In genomic region chr5:23418797-23419595, GRCm38 (mm10) we compare ENCODE assay signal across 8 mouse cellular contexts. TPM values are rescaled to one million over a fixed set of nuclear protein-coding genes. Genes with fewer than 3 reads are reported as not detected.
DNase-seq lines count a peak whose midpoint lies in the region; ATAC-seq and TF ChIP-seq lines count a peak whose summit lies in the region.

No protein-coding gene starts in this region.

- peak overlapping the region; percentile 68 for H3K4me3 ChIP-seq in lung, postnatal 0 days (ENCODE audit: low read depth, low read length)
- H3K4me3 ChIP-seq in embryonic facial prominence, embryonic 14.5 days (ENCODE audit: low read depth, low read length) = peak overlapping the region; percentile 55
- peak overlapping the region; percentile 45 for H3K4me3 ChIP-seq in intestine, embryonic 14.5 days (ENCODE audit: low read depth, low read length)

- peak; percentile 61 for TF ChIP-seq CTCF in lung, postnatal 0 days (IDR thresholded peaks at IDR 0.05)

- H3K27me3 ChIP-seq in lung, postnatal 0 days (replicated peaks; ENCODE audit: insufficient read depth, low read length) = no peaks in the 10 kb centered on the region
- no peaks in the 10 kb centered on the region for H3K27me3 ChIP-seq in embryonic facial prominence, embryonic 14.5 days (replicated peaks; ENCODE audit: control insufficient read depth, insufficient read depth, low read length)
- no peaks in the 10 kb centered on the region for H3K27me3 ChIP-seq in intestine, embryonic 14.5 days (replicated peaks; ENCODE audit: control insufficient read depth, insufficient read depth, low read length)

- H3K9ac ChIP-seq in lung, postnatal 0 days (replicated peaks; ENCODE audit: low read depth) = peak overlapping the region; percentile 76
- peak overlapping the region; percentile 76 for H3K9ac ChIP-seq in embryonic facial prominence, embryonic 14.5 days (ENCODE audit: low read depth, low read length)
- peak overlapping the region; percentile 45 for H3K9ac ChIP-seq in intestine, embryonic 14.5 days (ENCODE audit: low read length)

- WGBS in lung, postnatal 0 days = 3% methylated on average over 18 of the region's 18 CpGs
- WGBS in embryonic facial prominence, embryonic 14.5 days = 3% methylated on average over 18 of the region's 18 CpGs
- 3% methylated on average over 18 of the region's 18 CpGs for WGBS in intestine, embryonic 14.5 days

- peaks cover 3% of the 10 kb centered on the region; the same call in 1 of the 2 replicates for H3K36me3 ChIP-seq in lung, postnatal 0 days (ENCODE audit: insufficient read depth, low read length)
- peaks cover 15% of the 10 kb centered on the region for H3K36me3 ChIP-seq in embryonic facial prominence, embryonic 14.5 days (ENCODE audit: control insufficient read depth, insufficient read depth, low read length)
- peaks cover 27% of the 10 kb centered on the region for H3K36me3 ChIP-seq in intestine, embryonic 14.5 days (ENCODE audit: control insufficient read depth, insufficient read depth, low read length)

- no peak for ATAC-seq in lung, postnatal 0 days
- no peak for ATAC-seq in embryonic facial prominence, embryonic 14.5 days (ENCODE audit: low read depth)
- peak; percentile 14 for ATAC-seq in intestine, embryonic 14.5 days (replicated peaks; ENCODE audit: low FRiP score, low TSS enrichment, low read depth)

- H3K4me1 ChIP-seq in lung, postnatal 0 days (ENCODE audit: insufficient read depth, low read depth, low read length) = peaks cover 16% of the 10 kb centered on the region
- H3K4me1 ChIP-seq in embryonic facial prominence, embryonic 14.5 days (ENCODE audit: control insufficient read depth, insufficient read depth, low read length) = peaks cover 36% of the 10 kb centered on the region
- peaks cover 46% of the 10 kb centered on the region for H3K4me1 ChIP-seq in intestine, embryonic 14.5 days (replicated peaks; ENCODE audit: control insufficient read depth, insufficient read depth, low read length)

- peak; percentile 67 for DNase-seq in lung, postnatal 0 days (ENCODE audit: low spot score)
- DNase-seq in lung, postnatal 36 days = no peak
- DNase-seq in embryonic facial prominence, embryonic 14.5 days (ENCODE audit: low spot score) = peak; percentile 56
- DNase-seq in intestine, embryonic 14.5 days (ENCODE audit: low spot score) = peak; percentile 54
- peak; percentile 45 for DNase-seq in naive thymus-derived CD4-positive, alpha-beta T cell, adult 2 months (ENCODE audit: low read depth)
- DNase-seq in cerebellum, postnatal 25 days = no peak
- no peak for DNase-seq in T-cell, adult 2 months (ENCODE audit: low spot score)
- DNase-seq in urinary bladder, postnatal 36 days (ENCODE audit: low spot score in 2 of 2) = no peak

- H3K4me2 ChIP-seq in lung, postnatal 0 days (replicated peaks; ENCODE audit: low read depth, low read length) = peak overlapping the region; percentile 52
- peak overlapping the region; percentile 89 for H3K4me2 ChIP-seq in embryonic facial prominence, embryonic 14.5 days (ENCODE audit: low read depth, low read length)
- H3K4me2 ChIP-seq in intestine, embryonic 14.5 days (ENCODE audit: low read length) = peak overlapping the region; percentile 73

- no peak for TF ChIP-seq EP300 in lung, postnatal 0 days (IDR thresholded peaks at IDR 0.05)

- H3K9me3 ChIP-seq in lung, postnatal 0 days (ENCODE audit: low read length) = no peaks in the 10 kb centered on the region
- H3K9me3 ChIP-seq in embryonic facial prominence, embryonic 14.5 days (ENCODE audit: control insufficient read depth, low read length) = no peaks in the 10 kb centered on the region
- no peaks in the 10 kb centered on the region for H3K9me3 ChIP-seq in intestine, embryonic 14.5 days (ENCODE audit: control insufficient read depth, low read length)

- peak overlapping the region; percentile 99 for H3K27ac ChIP-seq in lung, postnatal 0 days (ENCODE audit: low read length)
- peak overlapping the region; percentile 92 for H3K27ac ChIP-seq in embryonic facial prominence, embryonic 14.5 days (replicated peaks; ENCODE audit: low read depth, low read length)
- H3K27ac ChIP-seq in intestine, embryonic 14.5 days (ENCODE audit: low read depth) = peak overlapping the region; percentile 88

RNA-seq across cellular contexts. Expression of gene Kmt2e, which starts 15.2 kb away (rescaled TPM):
- 97.3 and 106 TPM in 2 replicates for polyA plus RNA-seq in lung, postnatal 0 days (2015; fragmentation: Nextera tagmentation; extraction: Ambion mirVana)
- 66.0 and 85.2 TPM in 2 replicates for polyA plus RNA-seq in embryonic facial prominence, embryonic 14.5 days (2014; fragmentation: Nextera tagmentation; extraction: Ambion mirVana)
- 80.7 and 85.5 TPM in 2 replicates for polyA plus RNA-seq in intestine, embryonic 14.5 days (2014; fragmentation: Nextera tagmentation; extraction: Ambion mirVana)

Comparison
In these comparisons a context has a peak if more than half of its experiments do, and no peak if none do; other contexts are left out.
1. DNase-seq: peak in lung, postnatal 0 days (single experiment), embryonic facial prominence, embryonic 14.5 days (single experiment), intestine, embryonic 14.5 days (single experiment) and naive thymus-derived CD4-positive, alpha-beta T cell, adult 2 months (single experiment); none in lung, postnatal 36 days (single experiment), cerebellum, postnatal 25 days (0 of 2), T-cell, adult 2 months (single experiment) and urinary bladder, postnatal 36 days (0 of 2).
2. Peak in every context shown above with its lines, with median percentiles within 50 percentile points of each other: H3K27ac ChIP-seq, H3K4me2 ChIP-seq, H3K4me3 ChIP-seq and H3K9ac ChIP-seq.